Mouse (Mus musculus) kidney, postnatal 0 days (tissue): ENCODE data around the gene Plcb3. TPM values are rescaled to one million over a fixed set of nuclear protein-coding genes. Genes with fewer than 3 reads are reported as not detected.

Source experiments
- ATAC-seq: fragments of 200-750 bp; cut with Nextera tagmentation; replicated peaks from 2 replicates; pipeline ENCODE4 v1.8.0; 2017; ENCODE audit warnings: low read depth, moderate number of reproducible peaks, moderate TSS enrichment, moderate library complexity; ENCODE audit not compliant: low FRiP score
- DNase-seq: peaks from one replicate; pipeline ENCODE4 v3.0.0-alpha.2; 2016; ENCODE audit warnings: low spot score
- H3K27ac ChIP-seq: fragments of 300-500 bp; sonication (generic); 2 replicates; pipeline ENCODE4 v1.5.1; 2014; ENCODE audit warnings: mild to moderate bottlenecking
- H3K27me3 ChIP-seq: fragments of 300-500 bp; sonication (generic); 2 replicates; pipeline ENCODE4 v1.6.1; 2014; ENCODE audit warnings: low read length, mixed read lengths; ENCODE audit not compliant: insufficient read depth
- H3K36me3 ChIP-seq: fragments of 300-500 bp; sonication (generic); 2 replicates; pipeline ENCODE4 v1.6.1; 2014; ENCODE audit warnings: low read length, mixed read lengths; ENCODE audit not compliant: insufficient read depth
- H3K4me1 ChIP-seq: fragments of 300-500 bp; sonication (generic); replicated peaks from 2 replicates; pipeline ENCODE4 v1.6.1; 2014; ENCODE audit warnings: antibody characterized with exemption, low read length, mixed read lengths; ENCODE audit not compliant: insufficient read depth
- H3K4me2 ChIP-seq: fragments of 300-500 bp; sonication (generic); 2 replicates; pipeline ENCODE4 v1.6.1; 2014; ENCODE audit warnings: mild to moderate bottlenecking, low read length, moderate library complexity, mixed read lengths
- H3K4me3 ChIP-seq: fragments of 300-500 bp; sonication (generic); replicated peaks from 2 replicates; pipeline ENCODE4 v1.5.1; 2014; ENCODE audit warnings: low read depth, low read length
- H3K9ac ChIP-seq: fragments of 300-500 bp; sonication (generic); 2 replicates; pipeline ENCODE4 v1.6.1; 2014; ENCODE audit warnings: low read depth, low read length
- H3K9me3 ChIP-seq: fragments of 300-500 bp; sonication (generic); replicated peaks from 2 replicates; pipeline ENCODE4 v1.6.1; 2016; ENCODE audit warnings: low read length, inconsistent platforms, mixed read lengths
- CTCF ChIP-seq: IDR thresholded peaks from 2 replicates; pipeline ENCODE4 v1.5.1; 2016; ENCODE audit warnings: antibody characterized with exemption, low read depth, mild to moderate bottlenecking, moderate library complexity
- WGBS: fragments of 180-500 bp; shearing (Covaris S2); extraction: QIAGEN DNeasy Blood & Tissue Kit; methylation state at CpG from one replicate; pipeline ENCODE4 v1.1.7; 2014; 5-methylcytosine and 5-hydroxymethylcytosine counted together
- polyA plus RNA-seq: library from polyadenylated mRNA; unstranded; fragments of >200 nt; fragmentation: Nextera tagmentation; extraction: Ambion mirVana; gene quantifications from 2 replicates; pipeline ENCODE4 v1.2.1, GENCODE M21; 2015

Plcb3 gene
- 24.6 and 28.5 TPM in 2 replicates for polyA plus RNA-seq

DNA sequence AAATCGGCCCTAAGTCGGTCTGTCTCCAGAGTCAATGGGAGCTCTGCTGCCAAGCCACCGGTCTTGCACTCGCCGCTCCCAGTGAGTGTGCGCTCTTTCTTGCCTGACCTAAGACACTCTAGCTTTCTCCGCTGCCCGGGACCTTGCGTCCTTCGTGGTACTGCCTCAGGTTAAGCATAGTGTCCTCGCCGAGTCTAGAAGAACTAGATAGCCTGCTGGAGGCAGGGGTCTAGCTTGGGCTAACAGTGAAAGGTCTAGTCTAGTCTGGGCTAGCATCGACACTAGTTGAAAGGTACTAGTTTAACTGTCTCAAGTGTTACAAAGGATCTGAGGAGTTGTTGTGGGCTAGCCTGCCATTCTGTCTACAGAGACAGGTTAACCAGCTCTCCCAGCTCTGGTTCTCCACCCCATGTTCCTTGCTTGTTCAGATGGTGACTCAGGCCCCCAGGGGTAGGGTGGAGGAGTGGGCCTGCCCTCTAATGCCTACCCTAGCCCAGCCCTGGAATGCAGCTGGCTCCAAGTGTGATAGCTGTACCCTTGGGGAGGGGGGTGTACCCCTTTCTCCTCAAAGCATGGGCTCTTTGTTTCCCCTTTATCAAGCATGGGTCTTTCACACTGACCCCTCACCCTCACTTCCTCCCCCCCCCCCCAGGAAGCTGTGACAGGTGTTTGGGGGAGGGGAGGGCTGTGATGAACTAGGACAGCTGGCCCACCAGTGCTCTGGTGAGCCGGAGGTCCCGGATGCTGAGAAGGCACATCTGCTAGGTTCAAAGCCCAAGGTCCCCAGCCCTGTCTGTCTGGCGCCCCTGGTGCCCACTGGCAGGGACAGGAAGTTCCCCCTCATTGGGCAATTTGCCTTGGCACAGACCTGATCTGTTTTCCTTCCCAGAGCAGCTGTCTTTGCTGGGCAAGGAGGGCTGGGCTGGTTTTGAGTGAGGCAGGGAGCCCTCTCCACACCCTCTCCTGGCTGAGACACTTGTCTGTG, at the start of gene Plcb3:
Gene Plcb3, minus strand, starts transcription at position 934 of the 985 bp plus-strand sequence.
- H3K4me1 ChIP-seq: peaks cover 28% of the 10 kb centered on the region
- H3K27ac ChIP-seq: peak within 1 kb of the TSS; percentile 85
- ATAC-seq: no peak
- 0 out of 2 replicates have a peak, but pooled peaks cover 14% of the 10 kb centered on the region for H3K36me3 ChIP-seq
- H3K27me3 ChIP-seq: no peaks in the 10 kb centered on the region
- no peaks in the 10 kb centered on the region for H3K9me3 ChIP-seq
- under 1% methylated on average over 16 of the region's 16 CpGs for WGBS
- peak within 1 kb of the TSS; percentile 69 for H3K4me3 ChIP-seq
- peak; percentile 81 for DNase-seq
- peak within 1 kb of the TSS; percentile 92 for H3K4me2 ChIP-seq
- peak; percentile 48; the same call in 1 of the 2 replicates for TF ChIP-seq CTCF
- H3K9ac ChIP-seq: peak within 1 kb of the TSS; percentile 72

DNA sequence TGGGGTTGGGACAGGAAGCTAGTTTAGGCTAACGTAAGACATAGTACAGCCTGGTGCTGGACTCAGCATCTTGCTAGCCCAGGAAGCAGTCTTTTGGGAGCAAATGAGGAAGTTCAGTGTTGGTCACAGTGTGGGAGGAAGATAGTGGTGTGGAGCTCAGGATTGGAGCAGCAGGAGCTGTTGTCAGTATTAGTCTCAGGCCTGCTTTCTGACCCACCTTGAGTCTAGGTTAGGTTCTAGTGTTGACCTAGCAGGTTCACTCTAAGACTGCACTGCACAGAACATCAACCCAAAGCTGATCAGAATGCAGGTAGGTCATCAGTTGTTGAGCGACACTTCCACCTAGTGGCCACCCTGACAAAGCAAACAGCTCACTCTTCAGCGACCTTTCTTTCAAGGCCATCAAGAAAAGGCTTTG, 44.0 kb upstream of the Plcb3 start:
- no peak overlapping the region for H3K27ac ChIP-seq
- H3K4me2 ChIP-seq: no peak overlapping the region
- 46% methylated on average over 3 of the region's 3 CpGs for WGBS
- H3K9ac ChIP-seq: no peak overlapping the region
- peaks cover 51% of the 10 kb centered on the region for H3K36me3 ChIP-seq
- peak; percentile 79 for DNase-seq
- no peaks in the 10 kb centered on the region for H3K9me3 ChIP-seq
- H3K27me3 ChIP-seq: no peaks in the 10 kb centered on the region
- ATAC-seq: peak; percentile 61
- no peak overlapping the region for H3K4me3 ChIP-seq
- no peaks in the 10 kb centered on the region for H3K4me1 ChIP-seq
- TF ChIP-seq CTCF: peak; percentile 84

DNA sequence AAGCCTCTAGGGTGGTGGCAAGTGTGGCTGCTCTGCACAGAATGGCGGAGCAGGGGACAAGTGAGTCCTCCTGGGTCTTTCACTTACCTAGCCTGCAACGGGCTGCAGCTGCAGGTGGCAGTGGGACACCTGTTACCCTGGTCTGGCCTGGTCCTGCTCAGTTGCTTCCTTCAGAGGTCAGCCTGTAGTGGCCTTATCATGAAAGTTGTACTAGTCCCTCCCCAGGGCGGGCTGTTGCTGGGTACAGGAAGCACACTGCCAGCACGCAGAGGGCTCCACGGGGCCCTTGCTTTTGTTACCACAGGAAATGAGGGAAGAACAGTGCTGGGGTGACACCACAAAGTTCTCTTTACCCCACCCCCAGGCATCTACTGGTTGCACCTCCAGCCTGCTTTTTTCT, 42.9 kb upstream of the Plcb3 start, which contains the start of gene Fermt3:
Gene Fermt3, minus strand, starts transcription at position 279 of the 400 bp plus-strand sequence.
- Histone ChIP-seq H3K4me1 (no peaks in the 10 kb centered on the region), H3K4me3 (no peak within 1 kb of the TSS), H3K4me2 (no peak within 1 kb of the TSS), H3K36me3 (peaks cover 41% of the 10 kb centered on the region), H3K9me3 (no peaks in the 10 kb centered on the region), H3K27me3 (no peaks in the 10 kb centered on the region), H3K27ac (no peak within 1 kb of the TSS), H3K9ac (no peak within 1 kb of the TSS)
- 77% methylated on average over 5 of the region's 5 CpGs for WGBS
- ATAC-seq (no peak), DNase-seq (no peak)
- no peak for TF ChIP-seq CTCF

DNA sequence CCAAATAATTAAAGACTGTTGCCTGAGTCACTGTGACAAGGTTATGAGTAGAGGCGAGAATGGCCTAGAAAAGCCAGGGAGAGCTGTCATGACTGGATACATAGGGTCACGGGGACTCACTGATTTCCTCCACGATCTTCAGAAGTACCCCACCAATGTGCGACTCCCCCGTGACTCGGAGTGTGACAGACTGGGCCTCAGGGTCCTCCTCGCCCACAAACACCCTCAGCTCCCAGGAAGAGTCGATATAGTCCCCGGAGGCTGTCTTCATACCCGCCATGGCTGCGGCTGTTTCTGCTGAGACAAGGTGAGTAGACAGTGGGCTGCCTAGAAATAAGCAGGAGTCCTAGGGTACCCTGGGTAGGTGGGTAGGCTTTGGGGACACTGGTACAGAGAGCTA, 42.3 kb upstream of the Plcb3 start:
- H3K4me1 ChIP-seq: no peaks in the 10 kb centered on the region
- no peak overlapping the region for H3K27ac ChIP-seq
- WGBS: 87% methylated on average over 11 of the region's 11 CpGs
- TF ChIP-seq CTCF: no peak
- H3K4me3 ChIP-seq: no peak overlapping the region
- ATAC-seq (no peak), DNase-seq (no peak)
- peaks cover 37% of the 10 kb centered on the region for H3K36me3 ChIP-seq
- no peak overlapping the region for H3K4me2 ChIP-seq
- H3K9ac ChIP-seq: no peak overlapping the region
- no peaks in the 10 kb centered on the region for H3K27me3 ChIP-seq
- H3K9me3 ChIP-seq: no peaks in the 10 kb centered on the region

DNA sequence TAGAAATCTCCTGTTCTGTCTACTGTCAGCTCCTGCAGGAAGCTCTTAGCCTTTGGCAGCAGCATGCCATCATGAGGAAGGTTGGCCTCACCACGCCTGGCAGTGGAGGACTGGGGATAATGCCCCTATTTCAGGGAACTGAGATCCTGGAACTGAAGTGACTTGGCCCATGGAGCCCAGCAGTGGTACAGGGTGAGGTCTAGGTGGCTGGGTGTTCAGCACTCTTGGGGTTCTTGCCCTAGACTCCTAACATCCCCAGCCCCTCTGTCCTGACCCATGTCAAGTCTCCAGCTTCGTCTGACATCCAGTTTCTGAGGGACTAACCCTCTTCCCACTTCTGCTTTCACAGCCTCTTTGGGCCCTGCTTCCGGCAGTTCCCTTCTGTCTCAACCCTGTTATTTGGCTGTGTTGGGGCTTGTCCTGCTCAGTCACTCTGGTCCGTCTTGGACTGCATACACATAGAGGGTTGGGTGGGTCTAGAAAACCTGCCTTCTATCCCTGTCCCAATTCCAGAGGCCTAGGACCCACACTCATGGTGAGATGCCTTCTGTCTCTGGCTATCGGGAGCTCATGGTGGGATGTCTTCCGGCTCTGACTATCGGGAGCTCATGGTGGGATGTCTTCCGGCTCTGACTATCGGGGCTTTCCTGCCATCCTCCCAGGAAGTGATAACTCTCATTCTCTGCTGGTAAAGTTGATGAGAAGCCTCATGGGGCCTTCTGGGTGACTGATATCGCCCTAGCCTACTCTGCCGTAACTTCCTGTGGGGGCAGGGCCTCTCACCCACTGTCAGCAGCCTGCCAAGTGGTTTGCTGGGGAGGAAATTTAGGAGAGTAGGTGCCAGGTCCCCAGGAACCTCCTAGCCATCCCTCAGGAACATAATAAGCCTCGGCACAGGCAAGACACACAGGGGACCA, 41.5 kb upstream of the Plcb3 start:
- Histone ChIP-seq H3K9ac (no peak overlapping the region), H3K27ac (no peak overlapping the region), H3K27me3 (no peaks in the 10 kb centered on the region), H3K9me3 (no peaks in the 10 kb centered on the region), H3K4me2 (no peak overlapping the region), H3K36me3 (peaks cover 30% of the 10 kb centered on the region), H3K4me3 (no peak overlapping the region), H3K4me1 (no peaks in the 10 kb centered on the region)
- TF ChIP-seq CTCF: no peak
- DNase-seq (no peak), ATAC-seq (no peak)
- WGBS: 71% methylated on average over 12 of the region's 12 CpGs
